Mouse (Mus musculus) liver, embryonic 15.5 days (tissue): ENCODE results near the gene Ecel1. TPM values are rescaled to one million over a fixed set of nuclear protein-coding genes. Genes with fewer than 3 reads are reported as not detected.

ENCODE experiments used
- ATAC-seq: fragments of 200-750 bp; cut with Nextera tagmentation; 2 replicates; pipeline ENCODE4 v1.8.0; 2017; ENCODE audit warnings: moderate number of reproducible peaks, mild to moderate bottlenecking, moderate library complexity; ENCODE audit not compliant: insufficient read depth
- H3K27ac ChIP-seq: fragments of 300-500 bp; sonication (generic); replicated peaks from 2 replicates; pipeline ENCODE4 v1.5.1; 2015; ENCODE audit warnings: mild to moderate bottlenecking, inconsistent platforms
- H3K27me3 ChIP-seq: fragments of 300-500 bp; sonication (generic); 2 replicates; pipeline ENCODE4 v1.6.1; 2015; ENCODE audit warnings: mild to moderate bottlenecking, inconsistent platforms
- H3K36me3 ChIP-seq: fragments of 300-500 bp; sonication (generic); replicated peaks from 2 replicates; pipeline ENCODE4 v1.6.1; 2015; ENCODE audit warnings: moderate library complexity, mild to moderate bottlenecking, inconsistent platforms
- H3K4me1 ChIP-seq: fragments of 300-500 bp; sonication (generic); replicated peaks from 2 replicates; pipeline ENCODE4 v1.6.1; 2015; ENCODE audit warnings: inconsistent platforms
- H3K4me2 ChIP-seq: fragments of 300-500 bp; sonication (generic); 2 replicates; pipeline ENCODE4 v1.6.1; 2015; ENCODE audit warnings: moderate library complexity, mild to moderate bottlenecking, inconsistent platforms
- H3K4me3 ChIP-seq: fragments of 300-500 bp; sonication (generic); replicated peaks from 2 replicates; pipeline ENCODE4 v1.5.1; 2015; ENCODE audit warnings: mild to moderate bottlenecking, inconsistent platforms
- H3K9ac ChIP-seq: fragments of 300-500 bp; sonication (generic); 2 replicates; pipeline ENCODE4 v1.6.1; 2015; ENCODE audit warnings: moderate library complexity, mild to moderate bottlenecking, inconsistent platforms
- H3K9me3 ChIP-seq: fragments of 300-500 bp; sonication (generic); replicated peaks from 2 replicates; pipeline ENCODE4 v1.6.1; 2016; ENCODE audit warnings: inconsistent platforms
- WGBS: fragments of 180-500 bp; shearing (Covaris S2); methylation state at CpG from one replicate; pipeline ENCODE4 v1.1.7; 2015; ENCODE audit warnings: mixed read lengths; ENCODE audit not compliant: insufficient replicate concordance; 5-methylcytosine and 5-hydroxymethylcytosine counted together
- polyA plus RNA-seq: library from polyadenylated mRNA; unstranded; fragments of >200 nt; fragmentation: Nextera tagmentation; extraction: Ambion mirVana; gene quantifications from 2 replicates; pipeline ENCODE4 v1.2.1, GENCODE M21; 2015

Gene Ecel1
- polyA plus RNA-seq, 1 experiment from 2014 or later = not detected

DNA sequence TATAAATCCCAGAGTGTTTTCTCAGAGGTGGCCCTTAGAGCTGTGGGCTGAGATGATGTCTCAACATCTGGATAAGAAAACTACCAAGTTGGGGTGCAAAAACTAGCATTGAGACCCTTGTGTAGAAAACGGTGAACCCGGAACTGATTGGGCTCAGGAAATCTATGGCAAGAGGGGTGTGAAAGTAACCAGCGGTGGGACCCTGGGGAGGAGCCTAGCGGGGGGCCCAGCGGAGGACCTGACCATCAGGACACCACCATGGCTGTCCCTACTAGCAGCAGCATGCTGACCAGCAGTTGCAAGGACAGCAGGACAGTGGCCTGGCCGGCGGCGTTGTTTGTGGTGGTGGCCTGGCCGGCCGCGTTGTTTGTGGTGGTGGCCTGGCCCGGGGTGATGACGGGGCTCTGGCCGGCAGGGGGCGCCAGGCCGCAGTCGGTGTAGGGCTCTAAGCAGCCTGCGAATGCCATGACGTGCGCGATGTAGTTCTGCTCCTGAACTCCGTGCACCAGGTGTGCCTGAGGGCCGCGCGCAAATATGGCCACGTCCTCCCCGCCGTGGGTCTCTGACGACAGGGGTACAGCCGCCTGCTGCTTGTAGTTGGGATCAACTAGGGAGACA lies 57.9 kb downstream of the Ecel1 start:
- Histone ChIP-seq H3K4me3 (no peak overlapping the region), H3K27ac (no peak overlapping the region), H3K27me3 (no peaks in the 10 kb centered on the region; the same call in 1 of the 2 replicates), H3K4me1 (0 out of 2 replicates have a peak, but pooled peaks cover 5% of the 10 kb centered on the region), H3K9ac (no peak overlapping the region), H3K9me3 (no peaks in the 10 kb centered on the region), H3K4me2 (no peak overlapping the region; the same call in 1 of the 2 replicates), H3K36me3 (no peaks in the 10 kb centered on the region)
- 11% methylated on average over 30 of the region's 30 CpGs for WGBS
- ATAC-seq = no peak

Other genes with a start within 250 kb of the Ecel1 start
- gene Alppl2, start 66.6 kb downstream of the Ecel1 start, polyA plus RNA-seq = not detected in 2 replicates
- 0.09 and 0.18 TPM in 2 replicates for gene Alpi, start 54.9 kb downstream of the Ecel1 start, polyA plus RNA-seq
- not detected in 2 replicates for gene Akp3, start 31.5 kb downstream of the Ecel1 start, polyA plus RNA-seq
- gene Prss56, start 26.8 kb upstream of the Ecel1 start, polyA plus RNA-seq = not detected in 2 replicates
- 0.36 and 0.45 TPM in 2 replicates for gene Chrnd, start 34.1 kb upstream of the Ecel1 start, polyA plus RNA-seq
- gene Chrng, start 48.1 kb upstream of the Ecel1 start, polyA plus RNA-seq = 0.89 and 1.1 TPM in 2 replicates
- gene Eif4e2, start 57.4 kb upstream of the Ecel1 start, polyA plus RNA-seq = 69.4 and 73.3 TPM in 2 replicates
- 0.05 TPM in 1 of 2 replicates, not detected in the other for gene Efhd1, start 107.8 kb upstream of the Ecel1 start, polyA plus RNA-seq
- 17.9 and 18.0 TPM in 2 replicates for gene Gigyf2, start 170.5 kb upstream of the Ecel1 start, polyA plus RNA-seq
- 0.10 and 0.13 TPM in 2 replicates for gene Kcnj13, start 238.2 kb upstream of the Ecel1 start, polyA plus RNA-seq